Mouse (Mus musculus) heart, postnatal 25 days (tissue): Measurements from ENCODE around the gene C8a. TPM values are rescaled to one million over a fixed set of nuclear protein-coding genes. Genes with fewer than 3 reads are reported as not detected.

Experiments
- DNase-seq: peaks from one replicate; pipeline ENCODE4 v3.0.0; 2022; ENCODE audit warnings: low spot score
- intact Hi-C: fragments of 180-260 bp; cut with DNase I; formaldehyde crosslinking; loops from one replicate; pipeline ENCODE4 v1.15.1; 2025
- total RNA-seq, 2 experiments: library from RNA; stranded (reverse); gene quantifications; 2 replicates each; pipeline ENCODE4 v1.2.3; 2021

C8a gene
- total RNA-seq, 2 experiments from 2014 or later, result not detected

DNA sequence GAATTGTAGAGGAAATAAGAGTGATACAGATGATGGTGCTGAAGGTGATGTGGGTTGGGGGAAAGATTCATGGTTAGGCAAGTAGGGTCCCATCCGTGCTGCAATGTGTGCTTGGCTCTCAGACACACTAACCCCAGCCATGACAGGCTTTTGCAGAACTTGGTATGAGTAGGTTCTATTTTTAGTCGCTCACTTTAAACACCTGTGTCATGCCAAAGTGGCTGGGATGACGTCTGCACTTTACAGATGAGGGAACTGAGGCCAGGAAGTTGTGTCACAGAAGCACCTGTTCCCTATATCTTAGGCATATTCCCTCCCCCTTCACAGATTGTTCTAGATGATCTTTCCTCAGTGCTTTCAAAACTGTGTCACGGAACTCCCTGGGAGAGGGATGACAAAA is 93.9 kb downstream of the C8a start:
- no peak for DNase-seq
- intact Hi-C loops, result no loop called here

DNA sequence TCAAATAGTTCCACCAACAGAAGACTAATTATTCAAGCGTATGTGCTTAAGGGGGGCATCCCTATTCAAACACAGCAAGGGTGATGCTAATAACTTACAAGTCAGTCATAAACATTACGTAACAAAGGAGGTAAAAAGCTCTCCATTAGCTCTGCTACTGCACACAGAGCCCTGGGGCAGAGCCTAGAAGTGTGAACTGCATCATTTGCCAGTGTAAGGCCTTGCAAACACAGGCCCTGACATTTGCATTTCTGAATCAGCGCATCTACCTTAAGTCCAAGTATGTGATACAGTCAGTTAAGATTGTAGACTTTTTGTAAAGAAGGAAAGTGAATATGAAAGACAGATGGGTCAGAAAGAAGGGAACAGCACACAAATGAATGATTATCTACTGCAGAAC is 94.8 kb downstream of the C8a start:
- DNase-seq, result no peak
- intact Hi-C loops, result no loop called here

DNA sequence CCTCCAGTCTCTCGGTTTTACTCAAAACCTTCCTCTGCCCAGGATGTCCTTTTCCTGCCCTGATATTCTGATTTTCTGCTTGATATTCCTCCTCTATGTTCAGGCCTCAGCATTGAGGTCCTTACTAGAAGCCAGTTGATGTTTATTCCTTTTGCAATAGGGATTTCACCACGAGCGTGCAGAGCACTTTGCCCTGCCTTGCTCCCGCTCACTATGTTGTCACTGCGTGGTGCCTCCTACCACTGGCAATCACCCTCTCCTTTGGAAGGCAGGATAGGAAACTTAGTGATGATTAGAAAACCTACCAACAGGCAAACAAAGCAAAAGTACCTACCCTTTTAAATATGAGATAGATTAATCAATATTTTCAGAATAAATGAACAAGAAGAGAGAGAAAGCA is 96.7 kb downstream of the C8a start:
- no peak for DNase-seq
- intact Hi-C loops, result no loop called here

DNA sequence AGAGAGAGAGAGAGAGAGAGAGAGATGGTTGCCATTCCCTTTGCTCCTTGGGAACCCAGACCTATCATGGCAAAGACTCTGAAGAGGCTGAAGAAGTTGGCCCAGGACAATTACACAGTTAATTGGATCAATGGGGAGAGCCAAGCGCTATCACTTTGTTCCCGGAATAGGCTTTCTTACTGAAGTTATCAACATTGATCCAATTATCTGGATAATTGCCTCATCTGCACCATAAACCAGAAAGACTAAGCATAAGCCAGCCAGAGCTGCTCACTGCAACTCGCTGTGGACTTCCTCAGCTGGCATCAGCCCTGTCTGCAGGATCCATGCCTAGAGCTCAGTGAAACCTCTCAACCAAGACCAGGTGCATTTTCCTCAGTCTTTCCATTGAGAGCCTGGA is 100.6 kb downstream of the C8a start:
- DNase-seq, result no peak
- intact Hi-C loops, result no loop called here

DNA sequence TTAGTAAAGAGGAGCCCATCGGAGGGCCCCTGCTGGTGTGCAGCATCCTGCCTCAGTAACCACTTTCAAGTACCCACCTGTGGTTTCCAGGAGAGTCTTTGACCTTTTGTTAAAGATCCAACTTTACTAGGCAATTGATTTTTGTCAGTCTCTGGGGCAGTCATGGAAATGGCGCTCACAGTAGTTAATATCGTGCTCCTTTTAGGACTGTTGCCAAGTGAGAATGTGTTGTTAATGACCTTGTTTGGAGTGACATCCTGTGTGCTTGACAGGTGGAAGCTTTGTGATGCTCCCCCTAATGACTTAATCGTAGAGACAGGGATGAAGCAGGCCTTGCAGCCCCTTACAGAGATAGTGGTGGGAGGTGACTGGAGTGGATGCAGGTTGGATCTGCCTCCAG is 105.9 kb downstream of the C8a start:
- no peak for DNase-seq
- intact Hi-C loops, result no loop called here

DNA sequence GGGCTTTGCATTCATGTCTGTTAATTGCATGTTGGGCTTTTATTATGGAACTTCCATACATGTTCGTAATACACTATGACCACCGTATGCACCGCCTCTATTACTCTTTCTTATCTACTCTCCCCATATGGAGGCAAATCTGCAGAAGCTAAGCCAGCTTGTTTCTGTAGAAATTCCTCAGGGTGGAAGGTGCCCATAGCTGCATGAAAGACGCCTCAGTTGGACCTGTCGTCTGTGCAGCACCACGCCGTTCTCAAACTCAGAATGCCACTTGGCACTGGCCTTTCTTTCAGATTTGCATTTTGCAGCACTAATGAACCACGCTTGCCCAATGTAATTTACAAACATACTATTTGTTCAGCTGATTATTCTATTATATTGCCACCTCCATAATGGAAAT is 106.6 kb downstream of the C8a start:
- DNase-seq, result no peak
- intact Hi-C loops, result no loop called here

DNA sequence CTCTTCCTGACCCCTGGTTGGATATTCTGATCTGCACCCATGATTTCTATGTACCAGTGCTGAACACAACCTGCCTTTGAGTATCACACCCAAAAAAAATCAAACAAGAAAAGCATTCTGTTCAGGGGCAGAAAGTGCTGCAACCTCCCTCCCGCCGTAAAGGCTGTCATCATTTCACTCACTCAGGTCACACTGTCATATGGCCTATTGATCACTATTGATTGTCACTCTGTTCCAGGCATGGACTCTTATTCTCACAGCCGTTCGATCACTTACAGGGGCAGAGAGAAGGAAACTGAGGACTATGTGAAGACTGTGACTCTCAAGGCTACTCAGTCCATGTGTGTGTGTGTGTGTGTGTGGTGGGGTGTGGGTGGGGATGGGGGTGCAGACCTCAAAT is 108.0 kb downstream of the C8a start:
- intact Hi-C loops, result no loop called here
- no peak for DNase-seq

DNA sequence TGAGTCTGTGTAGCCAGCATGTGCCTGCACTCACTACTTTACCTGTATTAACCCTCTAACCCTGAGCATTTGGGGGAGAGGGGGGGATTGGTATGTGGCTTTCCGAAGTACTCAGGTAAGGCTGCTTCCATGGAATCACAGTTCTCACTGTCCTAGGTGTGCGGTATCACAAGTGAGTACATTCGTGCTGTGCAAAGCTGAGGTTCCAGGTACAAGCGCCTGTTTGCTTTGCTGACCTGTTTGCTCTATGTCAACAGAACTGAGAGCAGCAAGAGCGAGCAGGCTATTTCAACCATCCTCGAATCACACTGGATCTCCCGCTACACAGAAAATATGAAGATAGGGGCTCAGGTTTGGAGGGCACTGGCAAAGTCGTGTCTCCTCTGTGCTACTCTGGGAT is 110.1 kb downstream of the C8a start, which contains the start of gene C8b:
Gene C8b (plus strand): TSS at position 253 of the 400 bp plus-strand sequence.
- DNase-seq, result no peak
- intact Hi-C loops, result no loop called here

Other genes with a start within 250 kb of the C8a start
- gene C8b, start 110.1 kb downstream of the C8a start, total RNA-seq, result not detected
- not detected for gene Gm17662, start 19.1 kb downstream of the C8a start, total RNA-seq
- gene Fyb2, start 37.1 kb upstream of the C8a start, total RNA-seq, result under 1 TPM in 1 of 2 experiments, not detected in 1; 0.08 TPM
- gene Prkaa2, start 233.5 kb upstream of the C8a start, total RNA-seq, result 10 to 100 TPM; 79.5 to 80.2 TPM